Mouse (Mus musculus) cerebellum, adult 11-12 months (tissue): ENCODE data around the gene Col28a1.
"Not testable (repeated sequence)": the region's sequence is repeated elsewhere in the genome, so short reads cannot be mapped to it uniquely, and the experiment has no call there.

Experiments used
- DNase-seq: peaks from one replicate; pipeline ENCODE4 v3.0.0; 2022

Gene Col28a1

DNA sequence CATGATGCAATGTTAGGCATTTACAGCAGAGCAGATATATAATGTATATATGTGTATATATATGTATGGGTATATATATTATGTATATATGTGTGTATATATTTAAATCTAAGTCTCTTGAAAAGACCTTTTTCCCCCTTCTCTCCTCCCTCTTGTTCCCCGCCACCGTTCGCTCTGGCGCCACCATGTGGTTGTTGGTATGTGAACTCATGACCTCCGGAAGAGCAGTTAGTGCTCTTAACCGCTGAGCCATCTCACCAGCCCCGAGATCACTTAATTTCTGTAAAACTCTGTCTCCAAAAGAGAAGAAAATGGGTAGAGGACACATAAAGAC lies 208.8 kb downstream of the Col28a1 start:
- DNase-seq: no peak

DNA sequence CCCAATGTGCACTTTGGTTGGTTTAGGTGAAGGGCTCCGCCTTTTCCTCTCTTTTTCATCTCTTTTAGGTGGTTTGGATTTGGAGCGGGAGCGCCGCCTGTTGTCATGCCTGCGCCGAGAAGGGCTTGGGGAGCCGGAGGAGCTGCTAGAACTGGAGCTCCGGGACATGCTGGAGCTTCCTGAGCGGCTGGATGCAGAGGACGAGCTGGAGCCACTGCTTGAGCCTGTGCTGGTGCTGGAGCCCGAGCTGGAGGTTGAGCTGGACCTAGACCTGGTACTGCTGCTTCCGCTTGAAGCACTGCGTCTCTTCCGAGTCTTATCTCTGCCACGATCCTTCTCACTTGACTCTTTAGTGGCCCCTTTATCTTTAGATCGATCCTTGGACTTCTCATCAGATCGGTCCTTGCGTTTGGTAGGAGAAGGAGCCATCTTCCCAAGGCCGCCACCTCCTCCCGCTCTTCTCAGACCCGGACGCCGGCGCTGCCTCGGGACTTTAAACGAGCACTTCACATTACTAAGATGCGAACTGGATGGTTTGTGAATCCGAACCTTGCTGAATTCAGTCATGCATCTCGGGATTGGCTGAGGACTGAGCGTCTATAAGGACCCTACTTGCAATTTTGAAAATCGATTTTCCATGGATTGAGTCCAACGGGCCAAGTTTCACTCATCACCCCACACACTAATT lies 209.3 kb downstream of the Col28a1 start:
- DNase-seq: not testable (repeated sequence)

DNA sequence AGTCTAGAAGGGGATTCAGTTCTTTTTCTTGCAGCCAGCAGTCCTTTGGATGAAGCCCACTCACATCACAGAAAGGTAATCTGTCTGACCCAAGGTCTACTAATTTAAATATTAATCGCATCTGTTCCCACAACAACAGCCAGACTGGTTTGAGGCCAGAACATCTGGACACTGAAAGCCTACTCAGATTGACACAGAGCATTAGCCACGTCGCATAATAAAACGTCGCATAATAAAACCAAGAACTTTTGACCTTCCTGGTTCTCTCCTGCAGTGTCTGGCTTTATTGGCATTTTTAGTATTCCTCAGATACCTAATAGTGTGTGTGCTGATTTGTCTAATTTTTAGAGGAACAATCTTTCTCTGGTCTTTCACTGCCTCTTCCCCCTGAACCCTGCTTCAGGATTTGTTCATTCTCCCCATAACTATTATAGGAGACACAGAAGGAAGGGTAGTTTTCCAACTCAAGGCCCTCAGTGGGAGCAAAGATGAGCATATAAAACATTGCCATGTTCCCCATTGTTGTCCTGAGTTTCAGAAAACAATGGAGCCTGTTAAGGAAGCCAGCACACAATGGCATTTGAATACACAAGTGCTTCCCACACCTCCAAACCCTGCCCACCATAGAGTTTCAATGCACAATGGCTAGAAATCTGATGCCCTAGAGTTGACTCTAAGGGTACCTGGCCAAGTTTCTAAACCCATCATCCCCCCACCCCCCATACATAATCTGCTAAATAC lies 221.2 kb downstream of the Col28a1 start:
- no peak for DNase-seq

DNA sequence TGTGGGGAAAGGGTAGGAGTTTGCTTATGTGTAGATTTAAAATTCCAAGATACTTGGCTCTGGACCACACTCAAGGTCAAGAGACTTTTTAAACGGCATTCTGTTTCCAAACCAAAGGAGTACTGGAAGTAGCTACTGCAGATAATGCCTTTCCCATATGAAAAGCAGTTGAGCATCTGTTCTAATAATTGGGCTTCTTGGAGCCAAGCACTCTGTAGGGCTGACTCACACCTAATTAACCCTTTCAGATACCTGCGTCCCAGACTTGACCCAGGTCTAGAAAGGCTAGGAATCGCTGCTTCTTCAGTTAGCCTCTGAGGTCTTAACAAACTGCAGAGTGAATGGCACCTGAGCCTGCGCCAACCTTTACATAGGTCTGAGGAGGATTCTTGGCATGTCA lies 223.0 kb downstream of the Col28a1 start:
- no peak for DNase-seq

DNA sequence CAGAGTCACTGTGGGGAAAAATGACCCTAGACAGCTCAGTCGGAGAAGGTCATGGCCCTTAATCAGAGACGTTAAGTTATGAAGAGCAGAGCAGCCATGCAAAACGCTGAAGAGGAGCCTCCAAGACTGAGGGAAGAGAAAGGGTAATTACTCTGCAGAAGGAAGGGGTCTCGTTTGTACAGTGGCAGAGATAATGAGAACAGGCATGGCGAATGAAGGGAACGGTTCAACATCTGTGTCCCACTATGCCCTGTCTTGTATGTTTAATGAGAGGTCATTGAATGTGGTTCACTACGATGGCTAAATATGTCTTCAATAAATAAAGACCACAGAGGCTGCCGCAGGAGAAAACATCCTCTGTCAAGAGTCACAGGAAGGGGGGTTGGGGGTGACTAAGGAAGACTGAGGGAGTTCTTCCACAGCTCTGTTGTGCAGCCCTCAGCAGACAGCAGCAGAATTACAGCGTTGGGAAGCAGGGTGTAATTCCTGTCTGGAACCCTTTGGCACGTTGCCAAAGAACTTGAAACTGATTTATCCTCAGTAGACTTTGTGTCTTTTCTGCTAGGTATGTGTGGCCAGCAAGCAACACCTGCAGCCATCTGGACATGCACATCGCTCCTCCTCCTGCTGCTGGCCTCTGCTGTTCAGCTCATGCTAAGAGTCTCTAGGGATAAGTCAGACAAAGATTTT lies 226.4 kb downstream of the Col28a1 start:
- DNase-seq: no peak

DNA sequence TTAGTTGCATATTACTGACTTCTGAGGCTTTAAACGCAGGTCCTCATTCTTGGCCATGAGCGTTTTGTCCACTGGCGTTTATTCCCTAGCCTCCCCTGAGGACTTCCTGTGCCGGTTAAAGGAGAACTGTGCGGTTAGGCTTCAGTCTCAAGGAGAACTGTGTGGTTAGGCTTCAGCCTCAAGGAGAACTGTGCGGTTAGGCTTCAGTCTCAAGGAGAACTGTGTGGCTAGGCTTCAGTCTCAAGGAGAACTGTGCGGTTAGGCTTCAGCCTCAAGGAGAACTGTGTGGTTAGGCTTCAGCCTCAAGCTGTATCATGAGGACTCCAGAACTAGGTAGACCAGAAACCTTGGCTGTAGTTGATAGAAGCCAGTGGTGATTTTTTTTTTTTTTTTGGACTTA lies 229.7 kb downstream of the Col28a1 start:
- no peak for DNase-seq

DNA sequence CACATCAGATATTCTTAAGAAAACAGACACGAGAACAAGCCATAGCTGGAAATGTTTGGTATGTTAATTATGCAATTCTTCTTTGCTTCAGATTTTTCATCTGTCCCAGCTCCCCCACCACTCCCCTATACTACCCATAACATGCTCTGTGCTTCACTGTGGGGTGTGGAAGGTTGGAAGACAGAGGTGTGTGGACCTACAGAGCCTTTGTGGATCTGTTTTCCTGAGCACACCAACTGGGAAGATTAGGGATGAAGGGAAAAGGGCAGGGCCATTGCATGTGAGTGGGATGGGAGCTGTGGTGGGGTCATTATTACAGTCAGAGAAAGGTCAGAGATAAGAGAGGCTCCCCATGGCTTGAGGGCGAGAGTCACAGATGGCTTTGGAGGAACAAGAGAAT lies 240.2 kb downstream of the Col28a1 start:
- no peak for DNase-seq

DNA sequence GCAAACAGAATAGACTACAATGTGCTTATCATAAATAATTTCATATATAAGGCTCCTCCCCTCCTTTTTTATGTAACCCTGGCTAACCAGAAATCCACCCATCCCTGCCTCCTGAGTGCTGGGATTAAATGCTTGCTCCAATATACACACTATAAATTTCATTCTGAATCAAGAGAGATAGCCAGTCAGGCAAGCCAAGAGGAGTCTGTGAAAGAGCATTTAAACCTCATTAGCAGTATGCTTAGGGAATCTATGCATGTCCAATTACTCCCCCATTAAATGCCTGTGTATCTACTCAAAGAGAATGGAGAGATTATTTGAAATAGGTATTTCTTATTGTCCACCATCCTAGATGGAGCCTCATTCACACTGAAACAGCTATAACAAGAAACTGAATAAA lies 240.6 kb downstream of the Col28a1 start:
- DNase-seq: no peak
